Mouse (Mus musculus) layer of hippocampus, adult 9-11 months (tissue): ENCODE results near the gene Men1.
A peak's percentile ranks its signal among the peaks of the same experiment; 100 is the strongest.
"Not testable (repeated sequence)": the region's sequence is repeated elsewhere in the genome, so short reads cannot be mapped to it uniquely, and the experiment has no call there.

Experiments
- DNase-seq: peaks from one replicate; pipeline ENCODE4 v3.0.0; 2022

Men1 gene

GRCm38 (mm10) chr19:6305517-6306115, 29.2 kb upstream of the Men1 start:
- no peak for DNase-seq

DNA sequence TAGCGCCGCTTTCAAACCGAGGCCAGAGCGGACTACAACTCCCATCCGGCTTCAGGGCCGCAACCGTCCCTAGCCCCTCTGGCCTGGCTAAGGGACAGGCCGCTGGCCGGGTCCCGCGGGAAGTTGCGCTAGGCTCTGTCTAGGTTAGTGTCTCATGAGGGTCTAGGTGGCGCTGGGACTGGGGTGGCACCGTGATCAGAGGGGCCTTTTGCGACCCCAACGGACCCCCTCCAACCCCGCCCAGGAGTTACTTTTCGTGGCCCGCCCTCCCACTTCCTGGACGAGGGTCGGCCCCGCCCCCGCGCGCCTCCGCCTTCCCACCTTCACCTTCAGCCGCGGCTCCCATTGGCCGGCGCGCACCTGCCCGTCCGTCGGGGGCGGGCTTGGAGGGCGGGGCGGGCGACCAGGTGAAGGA, 28.6 kb upstream of the Men1 start, which contains the start of gene Cdc42bpg:
TSS of gene Cdc42bpg (plus strand) at position 320 of the 415 bp plus-strand sequence.
- no peak for DNase-seq

GRCm38 (mm10) chr19:6306586-6306985, 28.2 kb upstream of the Men1 start:
- peak; percentile 42 for DNase-seq

- DNase-seq = peak; percentile 67
Observed at GRCm38 (mm10) chr19:6307733-6308531, 26.8 kb upstream of the Men1 start.

DNA sequence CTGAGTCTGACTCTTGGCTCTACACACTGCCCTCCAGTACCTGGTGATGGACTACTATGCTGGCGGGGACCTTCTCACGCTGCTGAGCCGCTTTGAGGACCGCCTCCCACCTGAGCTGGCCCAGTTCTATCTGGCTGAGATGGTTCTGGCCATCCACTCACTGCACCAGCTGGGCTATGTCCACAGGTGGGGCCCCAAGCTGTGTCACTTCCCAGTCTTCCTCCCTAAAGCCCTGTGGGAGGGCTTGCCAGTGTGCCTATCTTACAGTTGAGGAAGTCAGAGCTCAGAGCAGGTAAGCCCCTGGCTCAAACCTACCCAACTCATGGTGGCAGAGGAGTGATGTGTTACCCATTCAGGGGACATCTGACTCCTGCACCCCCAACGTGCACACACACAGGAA, 24.6 kb upstream of the Men1 start:
- no peak for DNase-seq

- DNase-seq = not testable (repeated sequence)
Observed at GRCm38 (mm10) chr19:6311783-6312182, 23.0 kb upstream of the Men1 start.

DNA sequence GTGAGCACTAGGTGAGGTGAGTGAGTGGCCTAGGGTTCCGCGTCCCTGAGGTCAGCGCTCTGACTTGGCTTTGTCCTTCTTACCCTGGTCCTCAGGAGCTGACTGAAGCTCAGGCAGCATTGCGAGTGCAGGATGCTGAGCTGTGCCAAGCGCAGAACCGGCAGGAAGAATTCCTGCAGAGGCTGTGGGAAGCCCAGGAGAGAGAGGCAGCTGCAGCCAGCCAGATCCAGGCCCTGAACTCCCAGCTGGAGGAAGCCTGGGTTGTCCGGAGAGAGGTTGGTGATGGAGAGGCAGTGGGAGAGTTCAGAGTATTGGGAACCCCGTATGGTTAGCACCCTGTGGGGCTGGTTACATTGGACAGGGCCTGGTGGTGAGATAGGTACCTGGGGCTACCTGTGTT, 21.0 kb upstream of the Men1 start:
- no peak for DNase-seq

DNA sequence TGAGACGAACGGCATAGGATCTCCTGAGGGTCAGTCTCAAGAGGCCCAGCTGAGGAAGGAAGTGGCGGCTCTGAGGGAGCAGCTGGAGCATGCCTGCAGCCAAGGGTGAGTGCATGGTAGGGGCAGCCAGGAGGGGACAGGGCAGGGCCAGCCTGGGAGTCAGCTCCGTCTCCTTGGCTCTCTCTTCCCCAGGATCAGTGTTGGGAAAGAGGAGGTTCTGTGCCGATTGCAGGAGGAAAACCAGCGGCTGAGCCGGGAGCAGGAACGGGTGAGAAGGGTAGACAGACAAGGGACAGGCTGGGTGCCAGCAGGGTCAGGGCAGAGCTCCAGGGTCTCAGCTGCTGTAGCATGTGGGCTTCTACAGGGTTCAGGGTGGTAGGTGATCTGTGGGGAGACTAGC, 20.3 kb upstream of the Men1 start:
- DNase-seq = no peak

DNA sequence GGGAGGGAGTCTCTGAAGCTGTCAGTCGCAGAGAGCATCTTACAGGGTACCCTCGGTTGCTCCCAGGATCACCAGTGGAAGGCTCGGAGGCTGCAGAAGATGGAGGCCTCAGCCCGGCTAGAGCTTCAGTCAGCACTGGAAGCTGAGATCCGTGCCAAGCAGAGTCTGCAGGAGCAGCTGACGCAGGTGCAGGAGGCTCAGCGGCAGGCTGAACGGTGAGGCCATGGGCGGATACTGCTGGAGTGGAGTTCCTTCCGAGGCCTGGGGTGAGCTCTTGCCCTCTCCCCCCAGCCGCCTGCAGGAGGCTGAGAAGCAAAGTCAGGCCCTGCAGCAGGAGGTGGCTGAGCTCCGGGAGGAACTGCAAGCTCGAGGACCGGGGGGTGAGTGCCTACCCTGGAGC, 19.2 kb upstream of the Men1 start:
- DNase-seq = no peak

DNA sequence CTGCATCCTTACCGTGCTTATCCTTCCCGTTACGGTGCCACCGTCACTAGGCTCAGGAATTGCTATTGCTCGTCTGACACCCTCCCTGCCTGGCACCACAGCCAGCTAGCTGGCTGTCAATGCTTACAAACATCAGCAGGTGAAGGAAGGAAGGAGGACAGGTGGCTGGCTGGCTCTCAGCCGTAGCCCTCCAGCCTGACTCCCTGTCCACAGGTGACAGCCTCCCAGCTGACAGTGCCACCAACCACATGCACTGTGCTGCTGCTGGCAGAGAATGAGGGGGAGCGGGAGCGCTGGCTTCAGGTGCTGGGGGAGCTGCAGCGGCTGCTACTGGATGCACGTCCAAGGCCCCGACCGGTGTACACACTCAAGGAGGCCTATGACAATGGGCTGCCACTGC, 16.6 kb upstream of the Men1 start:
- no peak for DNase-seq

GRCm38 (mm10) chr19:6321358-6321757, 13.4 kb upstream of the Men1 start:
- no peak for DNase-seq

DNA sequence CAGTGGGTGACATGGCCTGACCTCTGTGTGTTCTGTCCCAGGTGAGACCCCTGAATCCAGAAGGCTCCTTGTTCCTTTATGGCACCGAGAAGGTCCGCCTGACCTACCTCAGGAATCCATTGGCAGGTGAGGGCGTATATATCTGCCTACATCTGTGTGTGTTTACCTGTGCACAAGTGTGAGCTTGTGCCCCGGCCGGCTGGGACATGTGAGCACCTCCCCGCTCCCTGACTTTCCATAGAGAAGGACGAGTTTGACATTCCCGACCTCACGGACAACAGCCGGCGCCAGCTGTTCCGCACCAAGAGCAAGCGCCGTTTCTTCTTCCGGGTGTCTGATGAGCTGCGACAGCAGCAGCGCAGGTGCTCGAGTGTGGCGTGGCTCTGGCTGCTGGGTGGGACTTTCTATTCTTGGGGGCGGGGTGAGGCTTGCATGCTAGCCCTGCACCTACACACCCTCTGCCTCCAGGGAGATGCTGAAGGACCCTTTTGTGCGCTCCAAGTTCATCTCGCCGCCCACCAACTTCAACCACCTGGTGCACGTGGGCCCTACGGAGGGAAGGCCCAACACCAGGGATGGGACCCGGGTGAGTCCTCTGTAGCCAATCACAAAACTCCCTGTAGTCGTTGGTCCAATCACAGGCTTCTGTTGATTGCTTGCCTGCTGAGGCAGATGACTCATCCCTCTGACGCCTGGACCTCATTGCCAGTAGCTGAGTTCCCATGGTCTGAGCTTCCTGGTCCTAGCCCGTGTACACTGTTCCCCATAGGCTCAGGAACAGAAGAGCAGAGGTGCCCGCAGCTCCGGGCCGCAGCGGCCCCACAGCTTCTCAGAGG, 12.8 kb upstream of the Men1 start:
- no peak for DNase-seq

DNA sequence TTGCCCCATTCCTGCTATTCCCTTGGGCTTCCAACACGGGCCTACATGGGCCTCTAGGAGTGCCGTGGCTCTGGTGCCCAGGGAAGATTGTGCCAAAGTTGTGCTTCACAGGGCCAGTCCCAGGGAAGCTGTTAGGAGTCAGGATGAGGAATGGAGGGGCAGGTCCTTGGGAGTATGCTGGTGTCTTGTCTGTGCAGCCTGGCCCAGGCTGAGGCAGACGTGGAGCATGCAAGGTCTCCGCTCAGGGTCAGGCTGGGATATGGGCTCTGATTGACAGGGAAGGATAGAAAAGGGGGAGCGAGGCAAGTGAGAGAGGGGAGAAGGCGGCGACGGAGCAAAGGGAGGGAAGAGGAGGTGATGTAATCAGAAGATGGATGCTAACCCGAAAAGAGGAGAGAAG, 10.0 kb upstream of the Men1 start:
- no peak for DNase-seq

GRCm38 (mm10) chr19:6331178-6331577, 3.6 kb upstream of the Men1 start:
- DNase-seq = no peak

GRCm38 (mm10) chr19:6331719-6332516, 2.9 kb upstream of the Men1 start:
- no peak for DNase-seq

- DNase-seq = no peak
Observed at GRCm38 (mm10) chr19:6333761-6334595, 801 bp upstream of the Men1 start.

- DNase-seq = no peak
Observed at GRCm38 (mm10) chr19:6335458-6335827, 664 bp downstream of the Men1 start.

DNA sequence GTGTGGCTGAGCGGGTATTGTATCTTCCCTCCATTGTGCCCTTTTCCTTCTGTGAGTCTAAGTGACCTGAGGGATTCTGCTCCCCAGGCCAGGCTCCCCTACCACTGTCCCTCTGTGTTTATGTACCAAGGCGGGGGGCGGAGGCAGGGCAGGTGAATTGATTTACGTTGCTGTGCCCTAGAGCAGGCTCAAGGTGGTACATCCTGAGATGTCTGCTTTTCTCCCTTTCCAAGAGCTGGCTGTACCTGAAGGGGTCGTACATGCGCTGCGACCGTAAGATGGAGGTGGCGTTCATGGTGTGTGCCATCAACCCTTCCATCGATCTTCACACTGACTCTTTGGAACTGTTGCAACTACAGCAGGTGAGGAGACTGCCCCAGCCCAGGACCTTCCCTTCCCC, 2.1 kb downstream of the Men1 start:
- no peak for DNase-seq

- DNase-seq = no peak
Observed at GRCm38 (mm10) chr19:6338171-6338570, 3.4 kb downstream of the Men1 start.

GRCm38 (mm10) chr19:6338716-6339115, 3.9 kb downstream of the Men1 start:
- no peak for DNase-seq

DNA sequence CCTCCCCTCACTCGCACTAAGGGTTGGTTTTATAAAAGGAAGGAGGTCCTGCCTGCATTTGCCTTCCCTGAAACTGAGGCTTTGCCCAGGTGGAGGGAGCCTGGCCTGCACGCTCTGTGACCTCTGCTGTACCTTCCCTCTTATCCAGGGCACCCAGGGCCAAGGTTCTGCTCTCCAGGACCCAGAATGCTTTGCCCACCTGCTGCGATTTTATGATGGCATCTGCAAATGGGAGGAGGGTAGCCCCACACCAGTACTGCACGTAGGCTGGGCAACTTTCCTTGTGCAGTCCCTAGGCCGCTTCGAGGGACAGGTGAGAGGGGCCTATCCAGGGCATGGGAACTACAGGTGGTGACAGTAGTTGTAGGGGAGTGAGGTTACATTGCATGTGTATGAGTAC, 4.4 kb downstream of the Men1 start:
- no peak for DNase-seq
